Comparison of ENCODE assay signal across 8 mouse cellular contexts in the genomic region with DNA sequence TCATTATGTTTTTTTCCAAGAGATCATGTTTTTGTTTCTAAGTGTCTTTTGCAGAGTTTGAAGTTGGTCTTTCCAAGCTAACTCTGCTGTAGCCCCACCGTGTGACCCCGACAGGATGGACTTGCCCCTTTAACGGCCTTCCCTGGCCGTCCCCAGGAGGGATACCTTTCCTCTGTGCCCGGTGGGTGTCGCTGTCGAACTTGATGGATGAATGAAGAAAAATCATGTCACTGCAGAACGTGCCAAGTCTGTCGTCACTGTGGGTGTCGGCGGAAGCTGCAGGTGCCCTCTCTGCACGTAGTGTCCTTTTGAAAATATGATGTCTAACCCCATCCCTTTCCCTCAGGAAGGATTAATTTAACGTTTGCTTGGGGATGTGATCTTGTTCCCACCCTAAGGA.
DNase-seq lines count a peak whose midpoint lies in the region; ATAC-seq lines count a peak whose summit lies in the region.

No protein-coding gene starts in this region.

- H3K9me3 ChIP-seq in hindbrain, embryonic 11.5 days (ENCODE audit: control insufficient read depth, low read length), result no peaks in the 10 kb centered on the region
- H3K9me3 ChIP-seq in hindbrain, embryonic 16.5 days (ENCODE audit: control insufficient read depth, low read length), result no peaks in the 10 kb centered on the region
- no peaks in the 10 kb centered on the region for H3K9me3 ChIP-seq in forebrain, embryonic 16.5 days (ENCODE audit: control insufficient read depth, low read length)

- H3K9ac ChIP-seq in hindbrain, embryonic 11.5 days (ENCODE audit: low read depth, low read length), result no peak overlapping the region
- H3K9ac ChIP-seq in hindbrain, embryonic 16.5 days (ENCODE audit: low read depth, low read length), result no peak overlapping the region
- H3K9ac ChIP-seq in forebrain, embryonic 16.5 days (replicated peaks; ENCODE audit: low read depth, low read length), result no peak overlapping the region

- no peak for ATAC-seq in hindbrain, embryonic 11.5 days (ENCODE audit: low FRiP score)
- no peak for ATAC-seq in hindbrain, embryonic 16.5 days
- peak; percentile 48; the same call in 1 of the 2 replicates for ATAC-seq in cerebellum, adult (ENCODE audit: insufficient number of reproducible peaks, low FRiP score, low TSS enrichment)
- ATAC-seq in forebrain, embryonic 16.5 days, result no peak

- no peaks in the 10 kb centered on the region for H3K27me3 ChIP-seq in hindbrain, embryonic 11.5 days (ENCODE audit: control insufficient read depth, insufficient read depth, low read length)
- no peaks in the 10 kb centered on the region for H3K27me3 ChIP-seq in hindbrain, embryonic 16.5 days (replicated peaks; ENCODE audit: control insufficient read depth, insufficient read depth, low read length)
- H3K27me3 ChIP-seq in forebrain, embryonic 16.5 days (replicated peaks; ENCODE audit: control insufficient read depth, insufficient read depth, low read length), result no peaks in the 10 kb centered on the region

- H3K4me1 ChIP-seq in hindbrain, embryonic 11.5 days (replicated peaks; ENCODE audit: control insufficient read depth, insufficient read depth, low read length), result no peaks in the 10 kb centered on the region
- no peaks in the 10 kb centered on the region for H3K4me1 ChIP-seq in hindbrain, embryonic 16.5 days (ENCODE audit: control insufficient read depth, insufficient read depth, low read depth, low read length)
- no peaks in the 10 kb centered on the region for H3K4me1 ChIP-seq in forebrain, embryonic 16.5 days (replicated peaks; ENCODE audit: control insufficient read depth, insufficient read depth, low read length)

- H3K4me3 ChIP-seq in hindbrain, embryonic 11.5 days (ENCODE audit: low read depth, low read length), result no peak overlapping the region
- H3K4me3 ChIP-seq in hindbrain, embryonic 16.5 days (ENCODE audit: low read length), result no peak overlapping the region
- no peak overlapping the region for H3K4me3 ChIP-seq in forebrain, embryonic 16.5 days (replicated peaks; ENCODE audit: low read length)

- no peak overlapping the region for H3K27ac ChIP-seq in hindbrain, embryonic 11.5 days (ENCODE audit: low read depth, low read length)
- no peak overlapping the region for H3K27ac ChIP-seq in hindbrain, embryonic 16.5 days (ENCODE audit: low read depth, low read length)
- no peak overlapping the region for H3K27ac ChIP-seq in forebrain, embryonic 16.5 days (ENCODE audit: low read length)

- H3K4me2 ChIP-seq in hindbrain, embryonic 11.5 days (replicated peaks; ENCODE audit: low read depth, low read length), result no peak overlapping the region
- no peak overlapping the region for H3K4me2 ChIP-seq in hindbrain, embryonic 16.5 days (ENCODE audit: low read length)
- H3K4me2 ChIP-seq in forebrain, embryonic 16.5 days (ENCODE audit: low read length), result no peak overlapping the region

- 55% methylated on average over 13 of the region's 13 CpGs for WGBS in hindbrain, embryonic 11.5 days
- WGBS in hindbrain, embryonic 16.5 days, result 56% methylated on average over 13 of the region's 13 CpGs
- WGBS in forebrain, embryonic 16.5 days, result 60% methylated on average over 13 of the region's 13 CpGs

- DNase-seq in hindbrain, embryonic 11.5 days (ENCODE audit: low spot score), result peak; percentile 40
- peak; percentile 79 for DNase-seq in CD4-positive, CD25-positive, alpha-beta regulatory T cell, adult 2 months (ENCODE audit: low read depth, low spot score)
- DNase-seq in heart, adult 9 months (ENCODE audit: low spot score in 2 of 2), result peak; percentile 32 to 70
- DNase-seq in layer of hippocampus, postnatal 25 days (ENCODE audit: extremely low spot score in 1 of 2, low spot score in 1 of 2), result peak; percentile 49 to 78
- DNase-seq in retina, postnatal 7 days (ENCODE audit: low read depth, low spot score), result peak; percentile 36

- no peaks in the 10 kb centered on the region for H3K36me3 ChIP-seq in hindbrain, embryonic 11.5 days (ENCODE audit: control insufficient read depth, insufficient read depth, low read length)
- peaks cover 3% of the 10 kb centered on the region for H3K36me3 ChIP-seq in hindbrain, embryonic 16.5 days (ENCODE audit: control insufficient read depth, insufficient read depth, low read length)
- peaks cover 2% of the 10 kb centered on the region; the same call in 1 of the 2 replicates for H3K36me3 ChIP-seq in forebrain, embryonic 16.5 days (ENCODE audit: control insufficient read depth, insufficient read depth)
